Mouse (Mus musculus): ENCODE measurements around the gene Smyd3.
"Not testable (repeated sequence)": the region's sequence is repeated elsewhere in the genome, so short reads cannot be mapped to it uniquely, and the experiment has no call there.

DNA sequence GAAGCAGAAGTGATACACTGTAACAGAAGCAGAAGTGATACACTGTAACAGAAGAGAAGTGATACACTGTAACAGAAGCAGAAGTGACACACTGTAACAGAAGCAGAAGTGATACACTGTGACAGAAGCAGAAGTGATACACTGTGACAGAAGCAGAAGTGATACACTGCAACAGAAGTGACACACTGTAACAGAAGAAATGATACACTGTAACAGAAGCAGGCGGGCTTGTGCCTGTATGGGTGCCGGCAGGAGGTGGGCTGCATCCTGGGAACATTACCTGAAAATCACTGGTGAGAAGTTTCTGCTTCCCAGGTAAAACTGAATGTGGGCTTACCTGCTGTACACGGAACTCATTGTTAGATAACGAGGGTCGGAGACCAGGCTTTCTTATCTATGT is 353.6 kb downstream of the Smyd3 start:
- not testable (repeated sequence) for TF ChIP-seq CTCF, POLR2A (IDR thresholded peaks at IDR 0.05; ENCODE audit: insufficient read depth, low read depth, low read length)

Data from olfactory bulb, adult 2 months (tissue).